Mouse (Mus musculus) small intestine, adult 2 months (tissue): ENCODE results near the gene Ift81.

ENCODE experiments used
- CTCF ChIP-seq: fragments of 200-500 bp; IDR thresholded peaks from 2 replicates; pipeline ENCODE4 v1.5.1; 2012; ENCODE audit warnings: low read depth, mild to moderate bottlenecking, control low read depth, inconsistent platforms, low read length, moderate library complexity, mixed read lengths; ENCODE audit not compliant: insufficient replicate concordance, insufficient read length; ENCODE audit errors: extremely low read depth
- POLR2A ChIP-seq: fragments of 200-500 bp; IDR thresholded peaks from 2 replicates; pipeline ENCODE4 v1.6.1; 2012; ENCODE audit warnings: low read depth, mild to moderate bottlenecking, control low read depth, inconsistent platforms, low read length, moderate library complexity

- no peak for TF ChIP-seq CTCF
- TF ChIP-seq POLR2A, result no peak
These were observed 97.4 kb downstream of the Ift81 start for GRCm38 (mm10) chr5:122516901-122517300.
